Mouse (Mus musculus): ENCODE results near the gene Atp11b. TPM values are rescaled to one million over a fixed set of nuclear protein-coding genes. Genes with fewer than 3 reads are reported as not detected.

Atp11b gene
- polyA plus RNA-seq, 1 experiment, result 33.0 TPM

DNA sequence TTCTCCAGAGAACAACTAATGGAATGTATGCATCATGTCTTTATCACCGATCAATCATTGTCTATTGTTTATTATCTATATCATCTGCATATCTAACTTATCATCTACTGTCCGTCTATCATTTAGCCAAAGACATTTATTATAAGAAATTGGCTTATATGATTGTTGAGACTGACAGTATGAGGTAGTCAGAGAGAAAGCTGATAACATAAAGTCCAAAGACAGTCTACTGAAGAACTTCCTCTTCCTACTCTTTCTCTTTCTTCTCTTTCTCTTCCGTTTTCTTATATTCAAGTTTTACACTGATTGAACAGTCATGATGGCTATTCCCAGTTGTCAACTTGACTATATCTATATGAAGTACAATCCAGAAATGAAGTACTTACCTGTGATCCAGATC lies 15.8 kb upstream of the Atp11b start:
- Histone ChIP-seq H3K27ac (ENCODE audit: control insufficient read depth, insufficient read depth, low read depth, low read length) (no peak overlapping the region), H3K4me3 (ENCODE audit: control insufficient read depth, low read depth, low read length) (no peak overlapping the region), H3K27me3 (ENCODE audit: control insufficient read depth, insufficient read depth, low read length) (no peaks in the 10 kb centered on the region), H3K36me3 (ENCODE audit: control insufficient read depth, insufficient read depth, low read length) (no peaks in the 10 kb centered on the region), H3K4me1 (ENCODE audit: control insufficient read depth, insufficient read depth, low read length) (no peaks in the 10 kb centered on the region)
- TF ChIP-seq POLR2A (IDR thresholded peaks at IDR 0.05; ENCODE audit: control insufficient read depth, low read depth, low read length) (no peak), CTCF (IDR thresholded peaks at IDR 0.05; ENCODE audit: control insufficient read depth, insufficient read depth, insufficient replicate concordance, low read depth, low read length) (no peak)

DNA sequence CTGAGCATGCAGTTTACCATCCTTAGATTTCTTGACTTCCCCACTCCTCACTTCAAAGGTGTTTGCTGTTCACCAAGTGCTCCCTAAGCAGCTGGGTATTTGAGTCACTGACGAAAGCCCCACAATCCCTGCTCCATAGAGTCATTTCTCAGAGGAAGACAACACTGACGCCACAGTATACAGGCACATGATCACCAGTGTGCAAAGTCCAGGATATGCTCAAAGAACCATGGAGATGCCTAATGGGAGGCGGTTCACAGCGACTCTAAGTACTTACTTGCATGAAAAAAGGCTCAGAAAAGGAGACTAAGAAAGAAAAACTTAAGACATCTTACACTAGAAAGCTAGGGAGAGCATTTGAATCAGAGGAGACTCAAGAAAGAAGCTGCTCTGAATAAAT lies 8.9 kb upstream of the Atp11b start:
- Histone ChIP-seq H3K4me3 (ENCODE audit: control insufficient read depth, low read depth, low read length) (no peak overlapping the region), H3K27me3 (ENCODE audit: control insufficient read depth, insufficient read depth, low read length) (no peaks in the 10 kb centered on the region), H3K4me1 (ENCODE audit: control insufficient read depth, insufficient read depth, low read length) (no peaks in the 10 kb centered on the region), H3K36me3 (ENCODE audit: control insufficient read depth, insufficient read depth, low read length) (no peaks in the 10 kb centered on the region), H3K27ac (ENCODE audit: control insufficient read depth, insufficient read depth, low read depth, low read length) (no peak overlapping the region)
- TF ChIP-seq CTCF (IDR thresholded peaks at IDR 0.05; ENCODE audit: control insufficient read depth, insufficient read depth, insufficient replicate concordance, low read depth, low read length), result no peak
- no peak for TF ChIP-seq POLR2A (IDR thresholded peaks at IDR 0.05; ENCODE audit: control insufficient read depth, low read depth, low read length)

DNA sequence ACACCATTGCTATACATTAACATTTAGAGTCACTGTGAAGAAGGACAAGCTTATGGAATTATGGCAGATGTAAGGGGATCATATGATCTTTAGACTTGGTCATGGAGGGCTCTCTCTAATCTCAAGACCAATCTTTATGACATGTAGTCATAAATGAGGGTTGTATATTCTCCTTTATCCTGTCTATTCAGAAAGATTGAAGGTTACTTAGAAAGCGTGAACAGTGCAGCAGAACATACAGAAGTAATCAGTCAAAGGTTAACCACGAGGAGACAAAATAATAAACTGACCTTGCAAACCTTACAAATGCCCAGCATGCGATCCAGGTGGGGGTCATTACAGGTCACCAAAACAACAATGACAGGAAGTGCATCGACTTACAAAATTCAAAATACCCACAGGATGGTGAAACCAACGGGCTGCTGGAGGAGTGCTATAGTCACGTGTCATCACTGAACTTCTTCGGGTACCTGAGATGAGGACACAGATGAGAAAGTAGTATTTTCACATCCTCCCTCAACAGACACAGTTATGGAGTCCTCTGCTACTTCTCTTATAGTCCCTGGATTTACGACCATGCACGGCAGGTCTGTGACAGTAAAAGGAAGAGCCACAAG lies 7.0 kb upstream of the Atp11b start:
- no peak overlapping the region for H3K27ac ChIP-seq (ENCODE audit: control insufficient read depth, insufficient read depth, low read depth, low read length)
- no peaks in the 10 kb centered on the region for H3K4me1 ChIP-seq (ENCODE audit: control insufficient read depth, insufficient read depth, low read length)
- no peak overlapping the region for H3K4me3 ChIP-seq (ENCODE audit: control insufficient read depth, low read depth, low read length)
- H3K36me3 ChIP-seq (ENCODE audit: control insufficient read depth, insufficient read depth, low read length), result no peaks in the 10 kb centered on the region
- H3K27me3 ChIP-seq (ENCODE audit: control insufficient read depth, insufficient read depth, low read length), result no peaks in the 10 kb centered on the region
- TF ChIP-seq POLR2A (IDR thresholded peaks at IDR 0.05; ENCODE audit: control insufficient read depth, low read depth, low read length) (no peak), CTCF (IDR thresholded peaks at IDR 0.05; ENCODE audit: control insufficient read depth, insufficient read depth, insufficient replicate concordance, low read depth, low read length) (no peak)

DNA sequence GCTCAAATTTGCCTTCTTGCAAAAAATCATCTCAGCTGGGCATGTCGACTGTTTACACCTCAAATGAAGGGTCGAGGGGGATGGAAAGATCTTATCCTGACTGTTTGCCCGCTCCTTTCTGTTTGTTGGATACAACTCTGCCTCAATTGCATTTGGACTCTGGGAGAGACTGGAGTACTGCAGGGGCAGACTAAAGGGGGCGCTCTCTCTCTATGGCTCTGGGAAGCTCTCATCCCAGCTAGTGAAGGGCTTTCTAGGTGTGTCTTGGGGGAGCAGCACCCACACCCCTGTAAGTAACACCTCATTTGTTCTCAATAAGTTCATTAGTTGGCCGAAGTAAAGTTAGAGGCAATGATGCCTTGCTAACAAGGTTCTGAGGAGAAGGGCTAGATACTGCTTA lies 3.6 kb upstream of the Atp11b start:
- TF ChIP-seq CTCF (IDR thresholded peaks at IDR 0.05; ENCODE audit: control insufficient read depth, insufficient read depth, insufficient replicate concordance, low read depth, low read length) (no peak), POLR2A (IDR thresholded peaks at IDR 0.05; ENCODE audit: control insufficient read depth, low read depth, low read length) (no peak)
- Histone ChIP-seq H3K27ac (ENCODE audit: control insufficient read depth, insufficient read depth, low read depth, low read length) (no peak overlapping the region), H3K4me3 (ENCODE audit: control insufficient read depth, low read depth, low read length) (no peak overlapping the region), H3K27me3 (ENCODE audit: control insufficient read depth, insufficient read depth, low read length) (no peaks in the 10 kb centered on the region), H3K36me3 (ENCODE audit: control insufficient read depth, insufficient read depth, low read length) (no peaks in the 10 kb centered on the region), H3K4me1 (ENCODE audit: control insufficient read depth, insufficient read depth, low read length) (no peaks in the 10 kb centered on the region)

DNA sequence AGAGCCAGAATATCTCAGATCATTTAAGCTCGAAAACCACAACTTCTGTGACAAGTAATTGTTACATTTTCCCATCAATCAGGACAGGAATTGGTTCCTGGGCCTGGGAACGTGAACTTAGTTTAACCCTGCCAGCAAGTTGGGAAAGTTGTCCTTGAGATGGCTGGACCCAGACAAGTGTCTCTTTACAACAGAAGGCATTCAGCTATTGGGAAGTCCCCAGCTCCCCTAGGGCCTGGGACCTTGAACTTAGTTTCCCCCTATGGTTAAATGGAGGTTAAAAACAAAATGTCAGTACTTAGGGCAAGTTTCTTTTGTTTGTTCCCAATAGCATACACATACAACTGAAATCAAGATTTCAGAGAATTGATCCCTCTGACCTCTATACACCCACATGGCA lies 2.2 kb upstream of the Atp11b start:
- H3K36me3 ChIP-seq (ENCODE audit: control insufficient read depth, insufficient read depth, low read length), result no peaks in the 10 kb centered on the region
- no peak overlapping the region for H3K27ac ChIP-seq (ENCODE audit: control insufficient read depth, insufficient read depth, low read depth, low read length)
- H3K4me3 ChIP-seq (ENCODE audit: control insufficient read depth, low read depth, low read length), result no peak overlapping the region
- H3K27me3 ChIP-seq (ENCODE audit: control insufficient read depth, insufficient read depth, low read length), result no peaks in the 10 kb centered on the region
- H3K4me1 ChIP-seq (ENCODE audit: control insufficient read depth, insufficient read depth, low read length), result no peaks in the 10 kb centered on the region
- TF ChIP-seq POLR2A (IDR thresholded peaks at IDR 0.05; ENCODE audit: control insufficient read depth, low read depth, low read length), result no peak
- no peak for TF ChIP-seq CTCF (IDR thresholded peaks at IDR 0.05; ENCODE audit: control insufficient read depth, insufficient read depth, insufficient replicate concordance, low read depth, low read length)

DNA sequence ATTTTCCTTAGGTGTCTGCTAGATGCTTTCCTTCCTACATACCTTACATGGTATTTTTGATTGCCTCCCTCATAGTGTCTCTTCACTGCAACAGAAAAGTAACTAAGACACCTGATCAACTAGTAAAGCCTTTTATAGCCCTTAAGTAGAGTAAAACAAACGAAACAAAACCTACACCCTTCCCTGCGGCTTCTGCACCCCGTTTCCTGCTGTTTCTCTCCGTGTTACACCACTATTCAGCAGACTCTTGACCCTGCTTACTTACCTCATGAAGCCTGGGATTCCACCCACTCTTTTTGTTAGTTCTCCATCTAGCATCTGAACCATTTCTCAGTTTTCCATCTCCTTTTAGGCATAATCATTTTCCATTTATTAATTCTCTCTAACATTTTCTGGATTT lies 8.8 kb downstream of the Atp11b start:
- Histone ChIP-seq H3K27ac (ENCODE audit: control insufficient read depth, insufficient read depth, low read depth, low read length) (no peak overlapping the region), H3K27me3 (ENCODE audit: control insufficient read depth, insufficient read depth, low read length) (no peaks in the 10 kb centered on the region), H3K4me3 (ENCODE audit: control insufficient read depth, low read depth, low read length) (no peak overlapping the region), H3K36me3 (ENCODE audit: control insufficient read depth, insufficient read depth, low read length) (no peaks in the 10 kb centered on the region), H3K4me1 (ENCODE audit: control insufficient read depth, insufficient read depth, low read length) (no peaks in the 10 kb centered on the region)
- no peak for TF ChIP-seq POLR2A (IDR thresholded peaks at IDR 0.05; ENCODE audit: control insufficient read depth, low read depth, low read length)
- no peak for TF ChIP-seq CTCF (IDR thresholded peaks at IDR 0.05; ENCODE audit: control insufficient read depth, insufficient read depth, insufficient replicate concordance, low read depth, low read length)

DNA sequence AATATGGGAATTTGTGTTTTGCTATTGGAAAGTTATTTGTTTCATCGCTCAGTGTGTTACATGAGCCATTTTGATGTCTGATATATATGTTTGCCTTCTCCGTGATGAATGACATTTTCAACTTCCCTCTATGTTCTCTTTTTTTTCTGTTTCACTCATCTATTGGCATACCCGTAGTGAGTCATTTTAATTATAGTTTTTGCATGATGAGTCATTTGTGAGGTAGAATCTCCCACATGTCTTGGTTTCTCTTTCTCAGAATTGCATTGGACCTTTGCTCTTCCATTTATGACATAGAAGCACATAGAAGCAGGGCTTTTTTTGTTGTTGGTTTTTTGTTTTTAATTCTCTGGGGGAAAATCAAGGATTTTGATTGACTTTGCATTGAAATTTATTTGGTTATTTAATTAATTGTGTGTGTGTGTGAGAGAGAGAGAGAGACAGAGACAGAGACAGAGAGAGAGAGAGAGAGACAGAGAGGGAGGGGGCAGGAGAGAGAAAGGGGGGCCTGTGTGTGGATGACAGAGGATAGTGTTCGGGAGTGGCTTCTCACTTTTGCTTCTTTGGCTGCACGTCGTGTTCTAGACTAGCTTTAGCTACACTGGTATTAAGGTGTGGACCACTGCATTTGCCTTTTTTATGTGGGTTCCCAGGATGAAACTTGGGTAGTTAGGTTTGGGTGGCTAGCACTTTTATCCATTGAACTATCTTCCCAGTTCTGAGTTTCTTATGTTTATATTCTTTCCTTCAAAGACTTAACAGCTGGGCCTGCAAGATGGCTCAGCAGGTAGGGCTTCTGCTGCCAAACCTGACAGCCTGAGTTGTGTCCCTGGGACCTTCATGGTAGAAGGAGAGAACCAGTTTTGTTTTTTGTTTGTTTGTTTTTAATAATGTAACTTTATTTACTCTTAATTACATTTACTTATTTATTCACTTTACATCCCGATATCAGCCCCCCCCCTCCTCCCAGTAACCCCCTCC lies 11.0 kb downstream of the Atp11b start:
- no peaks in the 10 kb centered on the region for H3K4me1 ChIP-seq (ENCODE audit: control insufficient read depth, insufficient read depth, low read length)
- no peak overlapping the region for H3K4me3 ChIP-seq (ENCODE audit: control insufficient read depth, low read depth, low read length)
- H3K36me3 ChIP-seq (ENCODE audit: control insufficient read depth, insufficient read depth, low read length), result no peaks in the 10 kb centered on the region
- no peak overlapping the region for H3K27ac ChIP-seq (ENCODE audit: control insufficient read depth, insufficient read depth, low read depth, low read length)
- TF ChIP-seq CTCF (IDR thresholded peaks at IDR 0.05; ENCODE audit: control insufficient read depth, insufficient read depth, insufficient replicate concordance, low read depth, low read length) (no peak), POLR2A (IDR thresholded peaks at IDR 0.05; ENCODE audit: control insufficient read depth, low read depth, low read length) (no peak)
- no peaks in the 10 kb centered on the region for H3K27me3 ChIP-seq (ENCODE audit: control insufficient read depth, insufficient read depth, low read length)

Data from testis, adult 2 months (tissue).